Mouse (Mus musculus) brain, embryonic 14.5 days (tissue): ENCODE measurements around the gene Tekt4.

Experiments used
- CTCF ChIP-seq: fragments of 200-500 bp; IDR thresholded peaks from 2 replicates; pipeline ENCODE4 v1.5.1; 2012; ENCODE audit warnings: inconsistent platforms, mild to moderate bottlenecking, moderate library complexity, borderline replicate concordance; ENCODE audit not compliant: insufficient read depth, insufficient read length; ENCODE audit errors: extremely low read depth
- POLR2A ChIP-seq: fragments of 200-500 bp; IDR thresholded peaks from 2 replicates; pipeline ENCODE4 v1.6.1; 2012; ENCODE audit warnings: mild to moderate bottlenecking, inconsistent platforms, borderline replicate concordance; ENCODE audit not compliant: poor library complexity, insufficient read depth, insufficient read length, severe bottlenecking; ENCODE audit errors: extremely low read depth

DNA sequence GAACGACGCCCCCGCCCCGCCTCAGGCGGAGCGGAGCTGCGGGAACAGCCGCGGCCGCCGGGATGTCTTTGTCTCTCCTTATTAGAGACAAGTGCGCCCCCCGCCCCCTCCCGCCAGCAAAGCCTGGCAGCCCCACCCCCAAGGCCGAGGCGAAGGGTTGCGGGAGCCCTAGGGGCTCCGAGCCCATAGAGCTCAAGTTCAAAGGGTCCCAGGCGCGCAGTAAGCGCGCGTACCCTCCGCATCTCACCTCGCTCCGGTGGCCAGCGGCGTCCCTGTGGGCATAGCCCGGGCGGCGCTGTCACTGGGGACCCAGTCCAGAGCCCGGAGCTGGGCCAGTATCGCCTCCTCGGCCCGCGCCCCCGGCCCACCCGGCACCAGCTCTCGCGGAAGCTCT is 21.2 kb upstream of the Tekt4 start:
- 0 out of 2 replicates have a peak, but pooled peaks have one; percentile 15 for TF ChIP-seq POLR2A
- no peak for TF ChIP-seq CTCF
